Mouse (Mus musculus) MEL (cell line): ENCODE measurements around the gene Elk3.

Source experiments
- ETS1 ChIP-seq: IDR thresholded peaks from 2 replicates; pipeline ENCODE4 v1.6.1; 2012; ENCODE audit warnings: low read depth, mild to moderate bottlenecking, inconsistent platforms, low read length, improper control_type of control experiment, moderate library complexity
- MEF2A ChIP-seq: IDR thresholded peaks from 2 replicates; pipeline ENCODE4 v1.6.1; 2014; ENCODE audit warnings: low read depth, mild to moderate bottlenecking, inconsistent platforms, low read length, improper control_type of control experiment; ENCODE audit not compliant: poor library complexity, insufficient replicate concordance, severe bottlenecking; ENCODE audit errors: extremely low read depth
- MXI1 ChIP-seq: IDR thresholded peaks from 2 replicates; pipeline ENCODE4 v1.6.1; 2011; ENCODE audit warnings: mild to moderate bottlenecking, low read depth, low read length, improper control_type of control experiment
- POLR2A ChIP-seq, 2 experiments: IDR thresholded peaks; 2 replicates each; pipeline ENCODE4 v1.6.1; 2011 to 2012; ENCODE audit warnings: low read length in 2 of 2, mild to moderate bottlenecking in 2 of 2, control low read depth in 1 of 2, improper control_type of control experiment in 1 of 2, low read depth in 1 of 2, moderate library complexity in 1 of 2; ENCODE audit not compliant: control insufficient read depth in 1 of 2, insufficient read depth in 1 of 2, poor library complexity in 1 of 2
- POLR2AphosphoS2 ChIP-seq: IDR thresholded peaks from 2 replicates; pipeline ENCODE4 v1.6.1; 2011; ENCODE audit warnings: low read length, improper control_type of control experiment
- POLR2AphosphoS5 ChIP-seq: IDR thresholded peaks from 2 replicates; pipeline ENCODE4 v1.6.1; 2012; ENCODE audit warnings: low read depth, borderline replicate concordance, mild to moderate bottlenecking, inconsistent platforms, low read length, moderate library complexity, mixed read lengths

- TF ChIP-seq MEF2A: no peak
- TF ChIP-seq POLR2AphosphoS2: no peak
- no peak for TF ChIP-seq POLR2A (IDR thresholded peaks at IDR 0.05; ENCODE audit: control insufficient read depth in 1 of 2, insufficient read depth in 1 of 2, low read depth in 1 of 2, low read length in 2 of 2, poor library complexity in 1 of 2)
- no peak for TF ChIP-seq MXI1
- TF ChIP-seq POLR2AphosphoS5: no peak
- TF ChIP-seq ETS1: no peak
Measured at GRCm38 (mm10) chr10:93278361-93278760, 32.6 kb downstream of the Elk3 start.
